Mouse (Mus musculus) heart, adult 11 months (tissue): ENCODE data around the gene Gabrb3.
A peak's percentile ranks its signal among the peaks of the same experiment; 100 is the strongest.

Experiments
- DNase-seq: peaks from one replicate; pipeline ENCODE4 v3.0.0; 2022

The Gabrb3 gene

DNA sequence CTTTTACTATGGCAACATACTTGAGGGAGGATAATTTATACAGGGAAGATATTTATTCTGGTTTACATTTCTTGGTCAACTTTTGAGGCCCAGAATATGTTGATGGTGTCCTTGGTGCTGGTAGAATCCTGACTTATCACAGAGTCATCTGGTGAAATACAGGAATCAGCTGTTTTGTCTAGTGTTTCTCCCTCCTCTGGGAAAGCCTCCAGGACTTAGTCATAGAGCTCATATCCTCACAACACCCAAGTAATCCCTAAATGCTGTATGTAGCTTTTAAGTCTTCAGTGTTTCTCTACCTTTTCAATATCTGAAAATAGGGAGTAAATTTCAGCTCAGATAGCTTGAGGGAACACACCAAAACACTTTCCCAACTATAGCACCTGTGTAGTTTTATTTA is 292.2 kb downstream of the Gabrb3 start:
- DNase-seq = no peak

DNA sequence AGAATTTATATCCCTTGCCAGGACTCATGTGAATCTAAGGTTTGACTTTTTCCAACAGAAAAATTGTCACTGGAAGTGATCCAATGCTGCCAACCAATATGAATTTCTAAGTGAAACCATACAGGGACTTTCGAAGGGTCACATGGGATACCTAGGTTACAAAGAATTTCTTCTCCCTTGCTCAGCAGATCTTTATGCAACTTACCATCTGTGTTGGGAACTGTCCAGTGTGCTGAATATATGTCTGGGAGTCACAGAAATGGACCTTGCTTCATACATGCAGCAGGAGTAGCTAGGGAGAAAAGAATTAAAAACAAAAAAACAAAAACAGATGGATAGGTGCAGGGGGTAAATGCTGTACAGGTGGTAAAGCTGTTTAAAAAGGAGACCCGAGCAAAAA is 327.3 kb downstream of the Gabrb3 start:
- no peak for DNase-seq

DNA sequence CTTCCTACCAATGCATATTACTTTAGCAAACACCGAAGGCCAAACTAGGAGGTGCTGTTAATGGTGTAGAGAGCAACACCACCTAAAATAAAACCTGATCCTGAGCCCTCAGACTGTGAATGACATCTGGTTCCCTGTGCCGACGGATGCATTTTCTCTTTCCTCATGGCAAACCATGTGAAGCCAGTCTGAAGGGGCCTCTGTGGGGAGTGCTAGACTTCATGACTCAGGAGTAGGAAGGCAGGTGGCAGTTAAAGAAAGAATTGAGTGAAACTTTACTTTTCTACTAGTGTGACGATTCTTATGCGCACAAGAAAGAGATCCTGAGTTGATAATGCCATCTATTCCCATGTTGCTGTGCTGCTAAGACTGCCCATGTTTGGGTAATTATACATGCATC is 341.0 kb downstream of the Gabrb3 start:
- no peak for DNase-seq

DNA sequence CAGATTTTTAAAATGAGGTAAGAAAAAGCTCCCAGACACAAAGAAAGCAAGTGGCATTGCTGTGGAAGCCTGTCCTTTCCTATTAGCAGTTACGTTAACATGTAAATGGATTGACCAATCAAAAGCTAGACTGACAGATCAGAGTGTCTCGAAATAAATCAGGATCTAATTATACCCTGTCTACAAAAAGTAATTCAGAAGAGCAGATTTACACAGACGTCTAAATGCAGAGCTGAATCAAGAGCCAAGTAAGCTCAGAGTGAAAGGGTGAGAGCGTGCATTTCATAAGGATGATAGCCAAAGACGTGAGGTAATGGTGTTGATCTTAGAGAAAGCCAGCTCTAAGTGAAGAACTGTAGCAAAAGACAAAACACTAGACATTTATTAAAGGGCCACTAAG is 359.3 kb downstream of the Gabrb3 start:
- no peak for DNase-seq

DNA sequence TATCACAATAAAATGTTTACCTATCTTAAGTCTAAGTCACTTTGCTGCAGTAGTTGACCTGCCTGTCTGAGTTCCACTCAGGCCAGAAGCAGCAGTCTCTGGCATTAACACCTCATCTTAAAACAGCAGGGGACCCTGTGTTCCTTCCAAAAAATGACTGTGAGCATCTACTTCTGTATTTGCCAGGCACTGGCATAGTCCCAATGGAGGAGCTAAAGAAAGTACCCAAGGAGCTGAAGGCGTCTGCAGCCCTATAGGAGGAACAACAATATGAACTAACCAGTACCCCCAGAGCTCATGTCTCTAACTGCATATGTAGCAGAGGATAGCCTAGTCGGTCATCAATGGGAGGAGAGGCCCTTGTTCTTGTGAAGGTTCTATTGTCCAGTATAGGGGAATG is 366.6 kb downstream of the Gabrb3 start:
- peak; percentile 61 for DNase-seq

DNA sequence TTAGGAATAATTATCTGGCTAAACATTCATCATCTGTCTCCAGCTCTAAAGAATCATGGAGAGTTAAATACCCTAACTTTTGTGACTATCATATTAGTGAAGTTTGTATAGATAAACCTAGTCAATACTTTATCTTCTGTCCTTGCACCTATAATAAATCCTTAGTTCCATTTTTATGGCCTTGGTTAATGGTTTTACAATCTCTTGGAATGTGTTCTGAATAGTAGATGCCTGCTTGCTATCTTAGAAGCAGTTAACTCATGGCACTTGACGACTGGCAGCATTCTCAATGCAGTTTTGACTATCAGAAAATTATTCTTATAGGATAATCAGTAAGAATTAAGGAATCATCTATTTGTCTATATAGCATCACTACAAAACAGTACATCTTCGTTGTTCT is 368.0 kb downstream of the Gabrb3 start:
- DNase-seq = no peak

DNA sequence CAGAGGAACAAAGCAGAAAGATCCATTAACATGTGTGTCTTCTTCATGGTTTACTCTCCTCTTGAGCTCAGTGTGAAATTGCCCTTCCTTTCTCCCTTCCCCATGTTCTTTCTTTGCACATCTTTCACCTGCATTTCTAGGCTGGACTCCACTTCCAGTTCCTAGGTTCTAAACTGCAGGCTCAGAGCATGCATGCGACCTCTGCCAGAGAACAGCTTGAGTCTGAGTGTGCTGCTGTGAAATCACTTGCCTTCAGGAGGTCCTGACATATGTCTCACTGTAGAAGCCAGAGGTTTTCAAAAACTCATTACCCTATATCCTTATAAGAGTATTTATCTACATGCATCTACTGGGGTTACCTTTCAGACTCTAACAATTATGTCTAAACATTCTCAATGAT is 383.8 kb downstream of the Gabrb3 start:
- DNase-seq = no peak

DNA sequence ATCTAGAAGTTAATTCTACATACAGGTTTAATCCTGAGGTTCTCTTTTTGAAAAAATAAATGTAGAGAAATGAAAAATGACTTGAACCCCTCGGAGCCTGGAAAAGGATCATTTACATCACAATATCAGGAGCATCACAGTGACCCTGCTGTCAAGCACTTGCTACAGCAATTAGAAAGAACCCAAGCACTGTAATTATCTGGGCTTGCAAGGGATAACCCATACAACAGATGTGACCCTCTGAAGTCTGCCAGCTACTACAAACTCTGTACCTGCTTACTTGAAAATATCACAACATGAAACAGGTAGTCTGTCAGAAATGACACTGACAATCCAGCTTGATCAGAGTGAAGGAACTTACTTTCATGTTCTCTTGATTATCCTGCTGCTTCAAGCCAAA is 394.2 kb downstream of the Gabrb3 start:
- DNase-seq = no peak

DNA sequence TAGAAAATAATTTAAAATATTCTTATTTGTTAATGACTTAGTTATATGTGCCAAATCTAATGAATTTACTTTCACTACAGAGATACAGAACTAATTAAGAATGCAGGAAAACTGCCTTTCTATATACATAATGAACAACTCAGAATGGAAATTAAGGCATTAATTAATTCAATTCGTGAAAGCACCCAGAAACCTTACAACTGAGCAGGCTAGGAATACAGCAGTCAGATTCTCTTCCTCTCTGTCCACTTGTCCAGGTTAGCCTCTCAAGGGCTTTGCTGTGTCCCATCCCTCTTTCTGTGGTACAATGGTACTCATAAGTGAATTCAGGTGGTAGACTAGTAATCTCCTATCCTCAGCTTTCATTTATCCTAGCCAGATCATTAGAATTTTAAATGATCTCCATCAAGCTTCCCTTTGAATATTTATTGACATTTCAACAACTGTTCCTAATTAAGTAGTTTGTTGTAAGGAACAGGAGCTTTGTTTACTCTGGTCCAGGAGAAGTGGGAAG is 422.9 kb downstream of the Gabrb3 start:
- no peak for DNase-seq

DNA sequence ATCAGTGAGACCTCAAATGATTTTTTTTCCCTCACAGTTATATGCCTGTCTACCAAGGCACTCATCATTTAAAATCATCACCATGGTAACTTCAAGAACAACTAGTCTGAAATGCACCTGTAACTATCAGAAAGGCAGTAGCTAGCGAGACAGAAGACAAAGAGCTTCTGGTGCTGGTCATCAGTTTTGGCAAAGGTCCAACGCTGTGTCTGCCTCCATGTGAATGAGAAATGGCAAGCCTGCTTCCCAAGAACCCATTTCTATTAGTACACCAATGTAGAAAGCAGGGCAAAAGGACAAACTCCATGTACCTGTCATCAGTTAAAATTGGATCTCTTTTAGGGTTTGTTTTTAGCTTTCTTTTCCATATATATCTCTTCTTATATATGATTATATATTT is 448.5 kb downstream of the Gabrb3 start:
- no peak for DNase-seq
